Mouse (Mus musculus) embryonic facial prominence, embryonic 11.5 days (tissue): ENCODE measurements around the gene Ly6f. TPM values are rescaled to one million over a fixed set of nuclear protein-coding genes. Genes with fewer than 3 reads are reported as not detected.

Experiments
- ATAC-seq: fragments of 200-750 bp; cut with Nextera tagmentation; replicated peaks from 2 replicates; pipeline ENCODE4 v1.8.0; 2017; ENCODE audit warnings: low read depth; ENCODE audit not compliant: insufficient number of reproducible peaks, low FRiP score, low TSS enrichment
- DNase-seq: peaks from one replicate; pipeline ENCODE4 v3.0.0-alpha.2; 2015; ENCODE audit warnings: low spot score
- H3K27ac ChIP-seq: fragments of 300-500 bp; sonication (generic); replicated peaks from 2 replicates; pipeline ENCODE4 v1.5.1; 2014; ENCODE audit warnings: mild to moderate bottlenecking, low read depth, low read length, control low read depth
- H3K27me3 ChIP-seq: fragments of 300-500 bp; sonication (generic); 2 replicates; pipeline ENCODE4 v1.6.1; 2014; ENCODE audit warnings: mild to moderate bottlenecking, low read length, moderate library complexity, mixed read lengths; ENCODE audit not compliant: control insufficient read depth, insufficient read depth
- H3K36me3 ChIP-seq: fragments of 300-500 bp; sonication (generic); replicated peaks from 2 replicates; pipeline ENCODE4 v1.6.1; 2014; ENCODE audit warnings: low read depth, mild to moderate bottlenecking, low read length, moderate library complexity, mixed read lengths; ENCODE audit not compliant: control insufficient read depth, insufficient read depth
- H3K4me1 ChIP-seq: fragments of 300-500 bp; sonication (generic); 2 replicates; pipeline ENCODE4 v1.6.1; 2014; ENCODE audit warnings: low read length, mixed read lengths; ENCODE audit not compliant: control insufficient read depth, insufficient read depth
- H3K4me2 ChIP-seq: fragments of 300-500 bp; sonication (generic); 2 replicates; pipeline ENCODE4 v1.6.1; 2014; ENCODE audit warnings: low read depth, mild to moderate bottlenecking, control low read depth, low read length, moderate library complexity
- H3K4me3 ChIP-seq: fragments of 300-500 bp; sonication (generic); 2 replicates; pipeline ENCODE4 v1.5.1; 2014; ENCODE audit warnings: low read depth, low read length, control low read depth
- H3K9ac ChIP-seq: fragments of 300-500 bp; sonication (generic); replicated peaks from 2 replicates; pipeline ENCODE4 v1.6.1; 2014; ENCODE audit warnings: mild to moderate bottlenecking, control low read depth, low read length
- H3K9me3 ChIP-seq: fragments of 300-500 bp; sonication (generic); replicated peaks from 2 replicates; pipeline ENCODE4 v1.6.1; 2016; ENCODE audit warnings: mild to moderate bottlenecking, low read length, inconsistent platforms, mixed read lengths; ENCODE audit not compliant: control insufficient read depth
- WGBS: fragments of 180-500 bp; shearing (Covaris S2); extraction: QIAGEN DNeasy Blood & Tissue Kit; methylation state at CpG from one replicate; pipeline ENCODE4 v1.1.7; 2014; 5-methylcytosine and 5-hydroxymethylcytosine counted together
- polyA plus RNA-seq: library from polyadenylated mRNA; unstranded; fragments of >200 nt; fragmentation: Nextera tagmentation; extraction: Ambion mirVana; gene quantifications from 2 replicates; pipeline ENCODE4 v1.2.1, GENCODE M21; 2014

Gene Ly6f
- polyA plus RNA-seq, 1 experiment from 2014 or later: not detected

GRCm38 (mm10) chr15:75293873-75294385, 25.7 kb downstream of the Ly6f start:
- H3K27ac ChIP-seq: no peak overlapping the region

DNA sequence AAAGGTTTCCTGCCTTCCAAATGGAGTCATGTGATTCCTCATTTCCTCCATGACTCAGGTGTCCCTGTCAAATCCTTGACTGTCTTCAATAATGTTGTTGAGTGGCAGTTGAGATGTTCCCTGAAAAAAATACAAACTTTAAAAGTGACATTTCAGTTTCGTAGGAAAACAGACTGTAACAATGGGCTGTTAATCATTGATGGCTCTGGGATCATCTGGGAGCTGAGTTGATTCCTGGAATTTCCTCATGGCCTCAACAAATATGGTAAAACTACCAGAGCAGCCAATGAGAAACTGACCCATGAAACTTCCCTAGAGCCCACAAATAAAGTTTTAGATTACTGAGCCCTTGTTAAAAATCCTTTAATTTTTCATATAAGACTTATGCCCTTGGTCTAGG, 37.9 kb downstream of the Ly6f start:
- ATAC-seq: no peak
- WGBS: 58% methylated on average over 1 of the region's 1 CpGs
- Histone ChIP-seq H3K4me3 (no peak overlapping the region), H3K9ac (no peak overlapping the region), H3K27me3 (no peaks in the 10 kb centered on the region), H3K36me3 (no peaks in the 10 kb centered on the region), H3K4me2 (no peak overlapping the region), H3K4me1 (no peaks in the 10 kb centered on the region), H3K27ac (no peak overlapping the region), H3K9me3 (no peaks in the 10 kb centered on the region)
- no peak for DNase-seq

More at GRCm38 (mm10) chr15:75293873-75294385, 25.7 kb downstream of the Ly6f start:
- Histone ChIP-seq H3K4me2 (no peak overlapping the region), H3K9me3 (no peaks in the 10 kb centered on the region), H3K4me3 (no peak overlapping the region), H3K4me1 (no peaks in the 10 kb centered on the region), H3K27me3 (no peaks in the 10 kb centered on the region), H3K36me3 (no peaks in the 10 kb centered on the region), H3K9ac (no peak overlapping the region)
- DNase-seq (no peak), ATAC-seq (no peak)
- WGBS: 83% methylated on average over 7 of the region's 7 CpGs

DNA sequence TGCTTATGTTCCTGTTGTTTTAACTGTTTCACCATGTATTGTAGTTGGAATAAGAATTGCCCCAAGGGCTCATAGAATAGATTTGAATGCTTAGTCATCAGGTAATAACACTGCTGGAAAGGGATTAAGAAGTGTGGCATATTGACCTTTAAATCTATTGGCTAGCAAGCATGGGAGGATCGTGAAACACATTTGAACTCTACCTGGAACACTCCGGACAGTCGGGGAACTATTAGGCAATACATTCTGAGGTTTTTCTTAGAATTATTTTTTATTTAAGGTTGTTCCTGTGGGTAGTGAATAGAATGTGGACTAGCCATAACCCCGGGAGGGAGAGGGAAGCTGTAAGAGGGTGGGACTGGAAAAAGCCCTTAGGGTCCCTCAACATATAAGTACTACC, 41.0 kb downstream of the Ly6f start:
- Histone ChIP-seq H3K4me1 (no peaks in the 10 kb centered on the region), H3K4me2 (no peak overlapping the region), H3K4me3 (no peak overlapping the region), H3K27me3 (no peaks in the 10 kb centered on the region), H3K9me3 (no peaks in the 10 kb centered on the region), H3K36me3 (no peaks in the 10 kb centered on the region), H3K9ac (no peak overlapping the region), H3K27ac (no peak overlapping the region)
- ATAC-seq (no peak), DNase-seq (no peak)
- WGBS: 84% methylated on average over 4 of the region's 4 CpGs

DNA sequence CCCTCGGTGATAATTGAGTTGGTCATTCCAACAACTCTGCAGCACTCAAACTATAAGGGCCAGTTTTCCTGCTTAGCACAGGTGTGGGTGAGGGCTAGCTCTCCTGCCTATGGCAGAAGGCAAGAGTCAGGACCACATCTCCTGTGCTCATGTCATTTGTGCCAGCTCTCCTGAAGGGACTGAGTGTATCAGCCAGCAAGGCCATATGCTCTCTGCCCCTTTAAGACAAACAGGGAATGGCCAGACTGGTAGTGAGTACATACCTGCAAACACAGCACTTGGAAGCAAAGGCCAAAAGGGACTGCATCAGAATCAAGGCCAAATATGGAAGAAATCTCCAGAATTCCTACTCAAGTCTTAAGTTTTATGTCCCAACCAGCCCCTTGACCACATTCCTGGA, 41.7 kb downstream of the Ly6f start:
- Histone ChIP-seq H3K4me1 (no peaks in the 10 kb centered on the region), H3K36me3 (no peaks in the 10 kb centered on the region), H3K9me3 (no peaks in the 10 kb centered on the region), H3K4me3 (no peak overlapping the region), H3K9ac (no peak overlapping the region), H3K27ac (no peak overlapping the region), H3K27me3 (no peaks in the 10 kb centered on the region), H3K4me2 (no peak overlapping the region)
- 95% methylated on average over 1 of the region's 1 CpGs for WGBS
- ATAC-seq (no peak), DNase-seq (no peak)

GRCm38 (mm10) chr15:75314421-75314820, 46.2 kb downstream of the Ly6f start:
- ATAC-seq (no peak), DNase-seq (no peak)
- WGBS: 81% methylated on average over 2 of the region's 2 CpGs
- Histone ChIP-seq H3K27ac (no peak overlapping the region), H3K9me3 (no peaks in the 10 kb centered on the region), H3K4me1 (no peaks in the 10 kb centered on the region), H3K36me3 (no peaks in the 10 kb centered on the region), H3K4me2 (no peak overlapping the region), H3K27me3 (no peaks in the 10 kb centered on the region), H3K9ac (no peak overlapping the region), H3K4me3 (no peak overlapping the region)

- no peak for ATAC-seq
- Histone ChIP-seq H3K9ac (no peak overlapping the region), H3K36me3 (no peaks in the 10 kb centered on the region), H3K4me2 (no peak overlapping the region), H3K27ac (no peak overlapping the region), H3K4me1 (no peaks in the 10 kb centered on the region), H3K27me3 (no peaks in the 10 kb centered on the region), H3K4me3 (no peak overlapping the region), H3K9me3 (no peaks in the 10 kb centered on the region)
- WGBS: 53% methylated on average over 2 of the region's 2 CpGs
- no peak for DNase-seq
Measured at GRCm38 (mm10) chr15:75317255-75317654, 49.0 kb downstream of the Ly6f start.

DNA sequence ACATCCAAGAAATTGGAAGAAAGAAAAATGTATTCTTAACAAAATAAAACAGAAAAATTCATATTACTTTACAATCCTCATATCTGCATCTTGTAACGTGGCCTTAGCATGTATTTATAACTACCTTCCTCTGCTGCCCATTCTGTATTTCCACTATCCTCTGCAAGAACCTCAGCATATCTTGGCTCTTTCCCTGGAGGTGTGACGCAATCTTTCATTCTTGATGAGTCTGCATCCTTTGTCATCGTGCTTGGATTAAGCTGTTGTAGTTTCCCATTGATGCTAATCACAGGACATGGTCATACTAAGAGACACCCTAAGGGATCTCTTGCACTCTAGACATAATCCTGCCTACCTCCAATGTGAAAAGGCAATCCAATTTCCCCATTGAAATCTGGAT, 50.4 kb downstream of the Ly6f start:
- H3K4me2 ChIP-seq: no peak overlapping the region
- H3K9me3 ChIP-seq: no peaks in the 10 kb centered on the region
- no peak overlapping the region for H3K9ac ChIP-seq
- no peaks in the 10 kb centered on the region for H3K27me3 ChIP-seq
- no peak overlapping the region for H3K27ac ChIP-seq
- 90% methylated on average over 3 of the region's 3 CpGs for WGBS
- H3K4me3 ChIP-seq: no peak overlapping the region
- no peaks in the 10 kb centered on the region for H3K36me3 ChIP-seq
- ATAC-seq (no peak), DNase-seq (no peak)
- H3K4me1 ChIP-seq: no peaks in the 10 kb centered on the region

DNA sequence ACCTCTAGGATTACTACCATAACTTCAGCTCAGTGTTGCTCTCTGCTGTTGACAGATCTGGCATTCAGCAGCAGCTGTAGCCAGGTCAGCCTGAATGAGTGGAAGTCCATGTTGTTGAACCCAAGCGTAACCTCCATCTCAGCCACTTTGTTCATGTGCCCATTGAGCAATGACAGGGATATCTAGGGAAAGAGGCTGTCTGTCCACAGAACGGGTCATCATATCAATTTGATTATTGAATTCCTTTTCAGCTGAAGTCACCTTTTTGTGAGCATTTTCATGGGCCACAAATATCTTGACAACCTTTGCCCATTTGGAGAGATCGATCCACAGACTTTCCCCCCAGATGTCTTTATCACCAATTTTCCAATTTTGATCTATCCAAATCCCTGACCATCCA, 51.9 kb downstream of the Ly6f start:
- WGBS: 90% methylated on average over 3 of the region's 3 CpGs
- no peak for ATAC-seq
- H3K4me1 ChIP-seq: no peaks in the 10 kb centered on the region

More for the DNA sequence above, 51.9 kb downstream of the Ly6f start:
- Histone ChIP-seq H3K27ac (no peak overlapping the region), H3K9ac (no peak overlapping the region), H3K4me3 (no peak overlapping the region), H3K4me2 (no peak overlapping the region), H3K9me3 (no peaks in the 10 kb centered on the region), H3K27me3 (no peaks in the 10 kb centered on the region), H3K36me3 (no peaks in the 10 kb centered on the region)
- DNase-seq: no peak
